Mouse (Mus musculus) gastrocnemius, adult 18-20 months (tissue): ENCODE results near the gene Prr5l. TPM values are rescaled to one million over a fixed set of nuclear protein-coding genes. Genes with fewer than 3 reads are reported as not detected.

Source experiments
- DNase-seq: peaks from one replicate; pipeline ENCODE4 v3.0.0; 2021; ENCODE audit warnings: low spot score
- total RNA-seq, 2 experiments: library from RNA; stranded (reverse); gene quantifications; 2 replicates each; pipeline ENCODE4 v1.2.3; 2021

Gene Prr5l
- total RNA-seq, 2 experiments from 2014 or later = 0.16 to 0.19 TPM

GRCm38 (mm10) chr2:101823821-101824220 lies 59.0 kb downstream of the Prr5l start:
- no peak for DNase-seq

GRCm38 (mm10) chr2:101822785-101823184 lies 60.0 kb downstream of the Prr5l start:
- DNase-seq = no peak

- no peak for DNase-seq
Measured at GRCm38 (mm10) chr2:101820816-101821215, 62.0 kb downstream of the Prr5l start.

GRCm38 (mm10) chr2:101818986-101819764 lies 63.7 kb downstream of the Prr5l start:
- no peak for DNase-seq

- no peak for DNase-seq
Measured at GRCm38 (mm10) chr2:101816646-101817308, 66.0 kb downstream of the Prr5l start.

- DNase-seq = peak; percentile 36
Measured at GRCm38 (mm10) chr2:101815250-101815934, 67.4 kb downstream of the Prr5l start.

- no peak for DNase-seq
Measured at GRCm38 (mm10) chr2:101814272-101814625, 68.6 kb downstream of the Prr5l start.

- DNase-seq = peak; percentile 12
Measured at GRCm38 (mm10) chr2:101813581-101814271, 69.1 kb downstream of the Prr5l start.

- no peak for DNase-seq
Measured at GRCm38 (mm10) chr2:101811925-101812324, 70.9 kb downstream of the Prr5l start.

GRCm38 (mm10) chr2:101810774-101811173 lies 72.1 kb downstream of the Prr5l start:
- no peak for DNase-seq

- no peak for DNase-seq
Measured at GRCm38 (mm10) chr2:101809640-101810305, 73.1 kb downstream of the Prr5l start.

GRCm38 (mm10) chr2:101807756-101808155 lies 75.1 kb downstream of the Prr5l start:
- no peak for DNase-seq

- no peak for DNase-seq
Measured at GRCm38 (mm10) chr2:101802240-101802639, 80.6 kb downstream of the Prr5l start.

GRCm38 (mm10) chr2:101797901-101798250 lies 85.0 kb downstream of the Prr5l start:
- no peak for DNase-seq

GRCm38 (mm10) chr2:101797166-101797900 lies 85.5 kb downstream of the Prr5l start:
- DNase-seq = no peak

GRCm38 (mm10) chr2:101796287-101797115 lies 86.3 kb downstream of the Prr5l start:
- peak; percentile 70 for DNase-seq

- DNase-seq = no peak
Measured at GRCm38 (mm10) chr2:101792130-101792529, 90.7 kb downstream of the Prr5l start.

GRCm38 (mm10) chr2:101783255-101783654 lies 99.6 kb downstream of the Prr5l start:
- DNase-seq = no peak

GRCm38 (mm10) chr2:101781357-101781777 lies 101.5 kb downstream of the Prr5l start:
- DNase-seq = no peak

- DNase-seq = no peak
Measured at GRCm38 (mm10) chr2:101778080-101778479, 104.7 kb downstream of the Prr5l start.
